Mouse (Mus musculus) CH12.LX (cell line): ENCODE measurements at regions not wholly inside any gene's neighbourhood (a gene's known extent, or its start where the extent isn't known, plus 50 kb on each side); places are given as distances from the start of the nearest gene placed in this dataset.
A peak's percentile ranks its signal among the peaks of the same experiment; 100 is the strongest.
"Not testable (repeated sequence)": the region's sequence is repeated elsewhere in the genome, so short reads cannot be mapped to it uniquely, and the experiment has no call there.

Experiments used
- DNase-seq: peaks from one replicate; pipeline ENCODE4 v3.0.0-alpha.2; 2013; ENCODE audit errors: extremely low read depth
- H3K27ac ChIP-seq: 2 replicates; pipeline ENCODE4 v1.5.1; 2012; ENCODE audit warnings: low read depth, mild to moderate bottlenecking, control low read depth, moderate library complexity; ENCODE audit not compliant: insufficient read depth
- H3K27me3 ChIP-seq: replicated peaks from 2 replicates; pipeline ENCODE3; 2012; ENCODE audit warnings: inconsistent platforms
- H3K36me3 ChIP-seq, 2 experiments: replicated peaks in 1 of 2; 2 replicates each; pipeline versions ENCODE3 to v1.6.1; 2012; ENCODE audit warnings: inconsistent platforms in 1 of 2, low read length in 1 of 2, mild to moderate bottlenecking in 1 of 2, mixed read lengths in 1 of 2, moderate library complexity in 1 of 2; ENCODE audit not compliant: control insufficient read depth in 1 of 2, insufficient read depth in 1 of 2
- H3K4me1 ChIP-seq, 2 experiments: 2 replicates each; pipeline ENCODE4 v1.6.1; 2012; ENCODE audit warnings: inconsistent platforms in 1 of 2, moderate library complexity in 1 of 2; ENCODE audit not compliant: insufficient read depth in 2 of 2, control insufficient read depth in 1 of 2
- H3K4me2 ChIP-seq: 2 replicates; pipeline ENCODE4 v1.6.1; 2012; ENCODE audit warnings: low read depth, mild to moderate bottlenecking, control low read depth; ENCODE audit not compliant: poor library complexity, insufficient read depth, severe bottlenecking
- H3K4me3 ChIP-seq, 3 experiments: fragments of 150-350 bp in 1 of 3; sonication (generic) in 1 of 3; replicated peaks in 1 of 3; 2 replicates each; pipeline versions ENCODE3 to v1.5.1; 2011 to 2012; ENCODE audit warnings: low read depth in 2 of 3, low read length in 2 of 3, mild to moderate bottlenecking in 2 of 3, moderate library complexity in 2 of 3, control low read depth in 1 of 3, improper control_type of control experiment in 1 of 3, inconsistent platforms in 1 of 3, mixed read lengths in 1 of 3; ENCODE audit not compliant: poor library complexity in 1 of 3
- H3K79me2 ChIP-seq: replicated peaks from 2 replicates; pipeline ENCODE4 v1.6.1; 2012; ENCODE audit warnings: mild to moderate bottlenecking, moderate library complexity; ENCODE audit not compliant: control insufficient read depth, poor library complexity, insufficient read depth, severe bottlenecking; ENCODE audit errors: extremely low read depth
- H3K9ac ChIP-seq: 2 replicates; pipeline ENCODE4 v1.6.1; 2012; ENCODE audit warnings: low read depth, mild to moderate bottlenecking, control low read depth, moderate library complexity; ENCODE audit not compliant: insufficient read depth
- H3K9me3 ChIP-seq: replicated peaks from 2 replicates; pipeline ENCODE3; 2012; ENCODE audit warnings: low read length, inconsistent platforms, mixed read lengths
- CHD2 ChIP-seq: IDR thresholded peaks from 2 replicates; pipeline ENCODE4 v1.6.1; 2011; ENCODE audit warnings: low read length, improper control_type of control experiment
- EP300 ChIP-seq: IDR thresholded peaks from 2 replicates; pipeline ENCODE4 v1.6.1; 2011; ENCODE audit warnings: low read length, improper control_type of control experiment
- ETS1 ChIP-seq: conservative IDR thresholded peaks from 2 replicates; pipeline ENCODE4 v1.6.1; 2012; ENCODE audit warnings: low read depth, mild to moderate bottlenecking, inconsistent platforms, low read length, improper control_type of control experiment, moderate library complexity
- JUN ChIP-seq: IDR thresholded peaks from 2 replicates; pipeline ENCODE4 v1.6.1; 2011; ENCODE audit warnings: low read depth, mild to moderate bottlenecking, low read length, improper control_type of control experiment, moderate library complexity; ENCODE audit not compliant: insufficient read depth
- JUND ChIP-seq: conservative IDR thresholded peaks from 2 replicates; pipeline ENCODE4 v1.6.1; 2011; ENCODE audit warnings: low read depth, low read length, improper control_type of control experiment
- MAZ ChIP-seq: IDR thresholded peaks from 2 replicates; pipeline ENCODE4 v1.6.1; 2012; ENCODE audit warnings: low read depth, mild to moderate bottlenecking, inconsistent platforms, low read length, improper control_type of control experiment, moderate library complexity
- NELFE ChIP-seq: IDR thresholded peaks from 2 replicates; pipeline ENCODE4 v1.6.1; 2011; ENCODE audit warnings: low read depth, low read length, improper control_type of control experiment
- POLR2A ChIP-seq: IDR thresholded peaks from 2 replicates; pipeline ENCODE4 v1.6.1; 2011; ENCODE audit warnings: low read depth, mild to moderate bottlenecking, improper control_type of control experiment, low read length
- SMC3 ChIP-seq: IDR thresholded peaks from 2 replicates; pipeline ENCODE4 v1.6.1; 2011; ENCODE audit warnings: low read depth, low read length, improper control_type of control experiment
- TCF12 ChIP-seq: IDR thresholded peaks from 2 replicates; pipeline ENCODE4 v1.6.1; 2014; ENCODE audit warnings: low read depth, mild to moderate bottlenecking, inconsistent platforms, low read length, improper control_type of control experiment
- USF2 ChIP-seq: conservative IDR thresholded peaks from 2 replicates; pipeline ENCODE4 v1.6.1; 2011; ENCODE audit warnings: low read depth, low read length, improper control_type of control experiment
- dilution Hi-C: fragments of 300-500 bp; cut with MboI; formaldehyde crosslinking; loops from 2 replicates; pipeline ENCODE4 v1.14.3; 2020; ENCODE audit warnings: low sequenced_read_pairs; ENCODE audit not compliant: extremely low pct_unique_long_range_greater_than_20kb, extremely low pct_ligation_motif_present
- in situ Hi-C: fragments of 300-500 bp; cut with MboI; formaldehyde crosslinking; loops from 3 replicates; pipeline ENCODE4 v1.14.3; 2019; ENCODE audit warnings: low sequenced_read_pairs, low pct_ligation_motif_present, low pct_unique_long_range_greater_than_20kb, mixed read lengths

DNA sequence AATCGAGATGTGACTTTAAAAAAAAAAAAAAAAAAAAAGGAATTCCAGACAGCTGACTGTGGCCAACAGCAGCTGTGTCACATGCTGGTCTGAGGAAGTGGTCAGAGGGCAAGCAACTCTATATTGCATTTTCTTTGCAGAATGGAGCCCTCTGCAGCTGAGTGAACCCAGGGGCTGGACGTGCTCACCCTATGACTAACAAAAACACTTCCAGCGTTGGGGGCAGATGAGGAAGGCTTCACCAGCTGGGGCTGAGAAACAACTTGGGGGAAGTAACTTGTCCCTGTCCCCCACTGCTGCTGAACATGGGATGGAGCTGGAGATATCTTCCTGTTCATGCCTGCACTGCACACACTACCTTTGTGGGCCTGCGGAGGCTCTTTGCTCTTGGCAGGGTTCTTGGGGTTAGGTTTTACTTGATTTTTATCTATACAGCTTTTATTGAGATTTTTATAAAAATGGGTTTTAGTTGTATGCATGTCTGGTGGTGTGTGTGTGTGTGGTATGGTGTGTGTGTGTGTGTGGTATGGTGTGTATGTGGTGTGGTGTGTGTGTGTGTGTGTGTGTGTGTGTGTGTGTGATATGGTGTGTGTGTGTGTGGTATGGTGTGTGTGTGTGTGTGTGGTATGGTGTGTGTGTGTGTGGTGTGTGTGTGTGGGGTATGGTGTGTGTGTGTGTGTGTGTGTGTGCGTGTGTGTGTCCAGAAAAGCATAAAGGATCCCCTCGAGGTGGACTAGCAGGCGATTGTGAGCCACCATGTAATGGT lies 57.0 kb upstream of the Itm2b start (continued):
- TF ChIP-seq TCF12: peak; percentile 80; the same call in 1 of the 2 replicates
- TF ChIP-seq CHD2: no peak
- no peak for TF ChIP-seq POLR2A

DNA sequence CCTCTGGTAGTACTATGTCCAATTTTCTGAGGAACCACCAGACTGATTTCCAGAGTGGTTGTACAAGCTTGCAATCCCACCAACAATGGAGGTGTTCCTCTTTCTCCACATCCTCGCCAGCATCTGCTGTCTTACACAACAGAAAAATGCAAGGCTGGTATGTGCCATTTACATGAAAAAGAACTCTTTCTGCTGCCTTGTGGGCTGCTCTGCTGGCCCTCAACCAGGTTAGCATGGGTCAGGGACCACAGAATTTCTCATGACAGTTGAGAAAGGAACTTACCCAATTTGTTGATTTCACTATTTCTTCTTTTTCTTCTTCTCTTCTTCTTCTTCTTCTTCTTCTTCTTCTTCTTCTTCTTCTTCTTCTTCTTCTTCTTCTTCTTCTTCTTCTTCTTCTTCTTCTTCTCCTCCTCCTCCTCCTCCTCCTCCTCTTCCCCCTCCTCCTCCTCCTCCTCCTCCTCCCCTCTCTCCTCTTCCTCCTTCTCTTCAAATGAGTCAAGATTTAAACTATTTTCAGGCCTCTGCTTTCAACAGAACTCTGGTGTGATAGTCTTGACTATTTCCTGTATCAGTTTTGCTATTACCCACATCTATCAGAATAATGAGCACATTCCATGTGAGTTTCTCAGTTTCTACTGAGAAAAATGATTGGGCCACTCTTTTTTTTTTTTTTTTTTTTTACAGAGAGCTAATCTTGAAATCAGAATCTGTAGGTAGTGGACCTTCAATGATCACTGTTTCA lies 56.3 kb upstream of the Itm2b start:
- dilution Hi-C loops, H3K36me3 ChIP-seq, H3K9ac ChIP-seq, H3K4me2 ChIP-seq, H3K27me3 ChIP-seq, H3K4me3 ChIP-seq, H3K79me2 ChIP-seq, H3K9me3 ChIP-seq: not testable (repeated sequence)
- in situ Hi-C loops: loop anchor here (25.0 kb wide), 1 partner anchor 329 kb away; the partner anchor contains the start of gene Rcbtb2
- peaks cover 31 to 68% of the 10 kb centered on the region in 2 experiments for H3K4me1 ChIP-seq
- DNase-seq: peak; percentile 38
- peak overlapping the region; percentile 28; the same call in 1 of the 2 replicates for H3K27ac ChIP-seq

DNA sequence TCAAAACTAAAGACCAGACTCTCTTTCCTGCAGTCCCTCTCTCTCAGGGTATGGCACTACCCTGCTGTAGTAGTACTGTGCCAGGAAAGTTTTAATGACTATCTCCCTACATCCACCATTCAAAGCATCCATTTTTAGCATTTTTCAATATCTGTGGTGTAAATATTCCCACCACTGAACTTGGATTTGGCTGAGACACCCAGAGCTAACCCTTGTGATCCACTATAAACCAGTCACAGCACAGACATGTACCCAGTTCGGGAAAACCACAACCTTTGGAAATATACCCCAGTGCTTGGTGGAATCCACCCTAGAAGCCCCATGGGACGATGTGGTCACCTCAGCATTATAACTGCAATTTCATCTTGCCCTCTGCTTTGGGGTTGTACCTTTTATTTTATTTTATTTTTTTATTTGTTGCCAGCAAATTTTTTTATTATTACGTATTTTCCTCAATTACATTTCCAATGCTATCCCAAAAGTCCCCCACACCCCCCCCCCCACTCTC lies 54.8 kb upstream of the Itm2b start:
- dilution Hi-C loops (no loop called here), in situ Hi-C loops (loop anchor here (25.0 kb wide), 1 partner anchor 328 kb away; the partner anchor contains the start of gene Rcbtb2)
- H3K27me3 ChIP-seq: no peaks in the 10 kb centered on the region
- no peak overlapping the region for H3K27ac ChIP-seq
- H3K4me1 ChIP-seq: peaks cover 26 to 68% of the 10 kb centered on the region in 2 experiments
- DNase-seq: no peak
- no peaks in the 10 kb centered on the region for H3K79me2 ChIP-seq
- no peak for TF ChIP-seq JUN
- TF ChIP-seq ETS1: peak; percentile 45; the same call in 1 of the 2 replicates
- TF ChIP-seq NELFE: no peak
- 0 out of 2 replicates have a peak, but pooled peaks have one; percentile 26 for TF ChIP-seq TCF12
- no peak for TF ChIP-seq CHD2
- no peak for TF ChIP-seq MAZ
- no peak for TF ChIP-seq JUND
- no peak for TF ChIP-seq USF2
- TF ChIP-seq EP300: peak; percentile 43; the same call in 1 of the 2 replicates
- no peak for TF ChIP-seq SMC3
- H3K4me3 ChIP-seq: no peak overlapping the region
- no peak overlapping the region for H3K9ac ChIP-seq
- H3K4me2 ChIP-seq: peak overlapping the region; percentile 26; the same call in 1 of the 2 replicates
- H3K9me3 ChIP-seq: no peaks in the 10 kb centered on the region
- H3K36me3 ChIP-seq: no peaks in the 10 kb centered on the region
